Mouse (Mus musculus): Measurements from ENCODE around the gene Olfr568.

The Olfr568 gene

DNA sequence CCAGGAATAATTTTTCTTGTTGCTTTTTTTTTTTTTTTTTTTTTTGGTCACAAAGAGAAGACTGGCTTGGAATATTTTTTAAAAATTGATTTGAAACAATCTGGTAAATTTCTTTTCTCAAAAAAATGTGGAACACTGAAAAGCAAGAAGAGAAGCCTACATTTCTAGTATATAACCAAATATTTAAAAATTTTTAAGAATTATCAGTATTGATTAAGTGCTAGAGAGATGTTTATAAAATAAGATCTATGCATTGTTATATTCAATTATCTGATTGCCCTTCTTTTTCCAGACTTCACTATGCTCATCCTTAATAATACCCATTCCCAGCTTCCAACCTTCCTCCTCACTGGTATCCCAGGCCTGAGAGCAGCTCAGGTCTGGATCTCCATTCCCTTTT, at the start of gene Olfr568:
TSS of gene Olfr568 (plus strand) at position 301 of the 400 bp plus-strand sequence.
- no peak for DNase-seq (ENCODE audit: low spot score in 2 of 2)

DNA sequence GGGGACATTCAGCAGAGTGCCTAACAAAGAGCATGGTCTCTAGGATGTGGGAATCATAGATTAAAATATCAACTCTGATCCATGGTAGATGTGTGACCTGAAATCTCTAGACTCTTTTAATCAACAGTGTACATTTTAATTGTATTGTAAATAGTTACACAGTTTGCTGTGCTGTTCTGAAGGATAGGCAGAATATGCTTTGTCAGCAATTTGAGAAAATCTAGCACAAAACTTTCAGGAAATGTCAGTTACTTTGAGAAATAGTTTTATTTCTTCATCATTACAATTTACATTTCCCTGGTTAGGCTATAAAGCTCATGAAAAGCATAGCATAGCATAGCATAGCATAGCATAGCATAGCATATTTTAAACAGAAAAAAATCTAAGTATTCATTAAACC, 21.1 kb upstream of the Olfr568 start:
- DNase-seq (ENCODE audit: low spot score in 2 of 2): no peak

DNA sequence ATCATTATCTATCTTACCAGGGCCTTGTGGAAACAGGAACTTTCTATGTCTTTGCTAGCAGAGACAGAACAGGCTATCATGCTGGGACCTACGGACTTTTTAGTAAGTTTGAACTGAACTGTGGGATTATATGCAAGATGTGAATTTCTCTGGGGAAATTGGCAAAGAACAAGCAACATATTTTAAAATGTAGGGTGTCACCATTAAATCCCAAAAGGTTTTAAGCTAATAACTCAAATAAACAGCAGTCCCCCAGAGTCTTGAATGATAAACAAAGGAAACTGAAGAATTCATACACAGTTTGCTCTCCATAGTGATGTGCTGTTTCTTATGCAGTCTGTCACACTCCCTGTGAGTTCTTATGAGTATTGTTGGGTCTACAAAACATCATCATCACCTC, 18.3 kb upstream of the Olfr568 start, which contains the start of gene Olfr566:
TSS of gene Olfr566 (minus strand) at position 101 of the 400 bp plus-strand sequence.
- DNase-seq (ENCODE audit: low spot score in 2 of 2): no peak

DNA sequence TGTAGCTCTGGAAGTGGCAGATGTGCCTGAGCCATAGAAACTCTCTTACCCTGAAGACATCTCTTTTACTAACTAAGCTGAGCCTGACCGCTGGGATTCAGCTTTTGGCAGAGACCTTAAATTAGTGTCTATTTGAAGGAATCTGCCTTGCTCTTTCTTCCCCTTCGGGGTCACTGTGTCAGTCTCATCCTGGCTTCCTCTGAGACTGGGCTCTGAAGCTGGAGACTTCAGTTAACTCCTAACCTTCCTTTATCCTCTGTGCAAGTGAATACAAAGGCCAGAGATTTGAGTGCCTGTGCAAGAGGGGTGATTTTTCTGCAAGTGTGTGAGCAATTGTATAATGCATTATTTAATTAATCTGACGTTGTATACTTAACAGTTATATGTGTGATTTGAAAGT, 13.9 kb downstream of the Olfr568 start, which contains the start of gene Olfr569:
TSS of gene Olfr569 (minus strand) at position 101 of the 400 bp plus-strand sequence.
- no peak for DNase-seq (ENCODE audit: low spot score in 2 of 2)

DNA sequence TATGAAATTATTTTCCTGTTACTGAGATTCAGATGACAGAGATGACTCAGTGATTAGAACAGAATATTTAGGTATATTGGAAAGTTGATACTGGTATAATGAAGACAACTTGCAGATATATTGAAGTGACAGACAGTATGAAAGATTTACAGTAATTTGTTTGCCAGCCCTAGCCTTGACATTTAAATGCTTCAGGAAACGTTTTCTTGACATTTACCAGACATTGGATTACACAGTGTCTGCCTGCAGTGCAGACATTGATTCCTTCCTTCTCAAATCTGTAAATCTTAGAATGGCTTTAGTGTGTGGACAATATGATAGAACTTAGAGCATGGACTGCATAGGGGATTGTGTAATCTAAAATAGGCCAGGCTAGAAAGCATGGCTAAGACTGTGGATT, 38.3 kb downstream of the Olfr568 start:
- DNase-seq (ENCODE audit: low spot score in 2 of 2): no peak

DNA sequence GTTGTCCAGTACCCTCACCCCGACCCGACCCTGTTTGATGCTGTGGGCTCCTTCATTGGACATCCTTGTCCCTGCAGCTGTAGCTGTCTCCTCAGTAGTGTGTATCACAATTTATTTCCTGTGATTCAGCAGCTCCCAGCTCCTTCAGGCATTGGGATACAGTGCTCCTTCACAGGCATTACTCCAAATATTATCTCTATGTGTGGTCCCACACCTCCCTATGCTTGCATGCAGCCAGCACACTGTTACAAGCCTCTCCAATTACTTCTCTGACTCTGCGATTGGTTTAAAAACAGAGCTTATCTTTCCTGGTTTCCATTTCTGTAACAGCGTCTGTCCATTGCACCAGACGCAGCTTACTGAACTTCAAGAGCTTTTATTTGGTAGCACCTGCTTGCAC, 39.5 kb downstream of the Olfr568 start:
- DNase-seq (ENCODE audit: low spot score in 2 of 2): no peak

DNA sequence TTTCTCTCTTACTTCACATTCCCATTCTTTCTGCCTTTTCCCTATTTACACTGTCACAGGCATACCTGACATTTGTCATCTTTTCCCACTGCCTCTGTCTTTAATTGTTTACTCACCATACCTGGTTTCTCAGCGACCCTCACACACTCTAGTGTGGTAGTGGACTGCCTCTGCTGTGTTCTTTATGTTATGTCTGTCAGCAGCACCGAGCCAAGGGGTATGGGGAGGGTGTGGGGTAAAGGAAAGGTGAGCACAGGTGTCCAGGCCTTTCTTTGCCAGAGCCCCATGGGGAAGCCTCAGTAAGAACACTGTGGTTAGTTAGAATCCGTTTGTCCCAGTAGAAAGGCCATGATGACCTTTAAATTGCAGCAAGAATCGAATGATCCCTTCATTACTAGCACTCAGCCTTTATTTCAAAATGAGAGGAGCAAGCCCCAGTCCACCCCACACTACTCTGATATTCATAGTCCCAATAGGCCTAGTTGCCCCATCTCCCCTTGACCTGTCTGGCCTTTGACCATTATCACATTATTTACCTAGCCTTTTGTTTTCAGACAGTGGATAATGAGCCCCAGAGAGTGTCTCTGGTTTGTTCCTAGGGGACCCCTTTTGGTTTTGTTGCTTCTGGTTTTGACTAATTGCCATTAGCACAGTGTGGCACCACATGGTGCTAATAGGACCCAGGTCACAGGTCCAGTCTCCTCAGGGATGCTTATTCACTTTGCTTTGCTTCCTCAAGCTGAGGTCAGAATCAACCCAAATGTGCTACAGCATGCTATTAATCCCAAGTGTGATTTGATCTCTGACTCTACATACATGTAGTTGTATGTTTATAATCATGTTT, 40.3 kb downstream of the Olfr568 start, which contains the start of gene Olfr571:
TSS of gene Olfr571 (minus strand) at position 505 of the 844 bp plus-strand sequence.
- DNase-seq (ENCODE audit: low spot score in 2 of 2): no peak

DNA sequence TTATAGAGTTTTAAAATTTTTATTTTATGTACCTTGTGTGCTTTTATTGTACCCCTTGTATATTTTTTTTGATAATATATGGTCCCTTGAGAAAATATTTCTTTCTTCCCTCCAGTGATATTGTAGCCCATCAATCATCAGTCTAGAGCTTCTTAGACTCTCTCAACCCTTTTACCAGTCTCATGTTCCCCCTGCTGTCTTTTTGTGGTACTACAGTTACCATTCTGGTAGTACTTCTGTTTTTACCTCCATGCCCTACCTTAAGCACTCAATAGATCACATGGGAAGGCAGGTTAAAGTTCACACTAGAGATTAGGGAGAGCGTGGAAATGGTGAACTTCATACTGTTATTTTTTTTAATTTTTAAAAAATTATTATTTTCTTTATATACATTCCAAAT, 42.7 kb downstream of the Olfr568 start:
- no peak for DNase-seq (ENCODE audit: low spot score in 2 of 2)

DNA sequence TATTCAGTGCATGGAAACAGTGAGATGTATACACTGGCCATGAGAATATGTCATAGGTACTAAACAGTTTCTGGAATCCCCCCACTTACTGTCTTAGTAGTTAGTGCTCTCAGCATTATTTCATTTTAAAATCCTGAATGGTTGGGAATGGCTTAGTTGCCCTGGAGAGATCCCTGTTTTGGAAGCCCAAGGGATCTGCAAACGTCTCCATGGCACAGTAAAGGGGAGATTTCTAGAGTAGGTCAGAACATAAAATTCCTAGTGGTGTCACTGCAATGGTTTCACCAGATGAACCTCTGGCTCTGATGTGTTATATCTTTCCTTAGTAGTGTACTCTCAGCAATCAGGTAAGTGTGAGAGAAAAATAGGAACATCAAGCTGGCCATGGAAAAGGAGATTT, 47.2 kb downstream of the Olfr568 start, which contains the start of gene Olfr572:
TSS of gene Olfr572 (plus strand) at position 301 of the 400 bp plus-strand sequence.
- no peak for DNase-seq (ENCODE audit: low spot score in 2 of 2)

DNA sequence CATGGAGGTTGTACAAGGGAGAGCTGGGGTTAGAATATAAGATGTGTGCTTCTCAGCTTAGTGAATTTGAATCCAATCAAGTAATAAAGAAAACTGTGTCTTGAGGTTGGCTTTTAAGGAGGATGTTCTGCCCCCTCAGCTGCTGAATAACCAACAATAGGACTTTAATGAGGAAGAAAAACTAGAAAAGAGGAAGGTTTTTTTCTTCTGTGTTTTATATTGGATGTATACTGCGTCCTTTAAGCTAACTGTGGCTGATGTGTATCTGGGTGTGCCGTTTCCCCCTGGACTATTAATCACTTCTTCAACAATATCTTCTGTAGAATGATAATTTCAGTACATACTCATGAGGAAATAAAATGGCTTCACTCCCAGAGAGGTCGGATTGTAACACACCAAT, 50.2 kb downstream of the Olfr568 start:
- DNase-seq (ENCODE audit: low spot score in 2 of 2): no peak
